Mouse (Mus musculus): ENCODE measurements around the gene C1qa. TPM values are rescaled to one million over a fixed set of nuclear protein-coding genes. Genes with fewer than 3 reads are reported as not detected.

C1qa gene
- polyA plus RNA-seq, 2 experiments = 27.9 to 40.1 TPM

DNA sequence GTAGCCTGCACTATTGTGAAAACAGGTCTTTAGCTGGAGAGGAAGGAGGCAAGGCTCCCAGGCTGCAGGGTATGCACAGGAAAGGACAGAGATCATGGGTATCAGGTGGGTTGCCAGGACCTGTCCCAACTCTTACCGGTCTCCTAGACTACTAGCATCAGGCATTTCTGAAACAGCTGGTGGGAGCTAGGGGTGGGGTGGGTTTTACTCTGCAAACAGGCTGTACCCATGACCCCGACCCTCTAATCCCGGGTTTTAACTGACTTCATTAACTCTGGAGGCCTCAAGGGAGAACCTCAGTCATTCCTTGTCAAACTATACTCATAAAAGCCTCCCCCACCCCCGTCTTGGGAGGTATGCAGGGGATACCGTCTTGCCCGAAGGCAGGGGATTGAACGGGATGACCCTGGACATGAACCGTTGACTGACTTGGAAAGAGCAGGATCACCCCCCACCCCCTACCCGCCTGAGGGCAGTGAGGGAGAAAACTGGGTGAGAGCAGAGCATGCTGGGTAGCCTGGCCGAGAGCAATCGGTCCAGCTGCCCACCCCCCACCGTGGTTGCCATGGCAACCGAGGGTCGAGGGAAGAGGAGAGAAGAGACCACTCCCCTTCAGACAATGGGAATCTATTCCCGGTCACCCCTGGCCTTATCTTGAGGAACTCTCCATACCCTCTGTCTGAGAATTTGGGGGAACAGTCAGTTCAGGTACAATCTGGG lies 33.7 kb downstream of the C1qa start:
- H3K4me1 ChIP-seq (ENCODE audit: control insufficient read depth, insufficient read depth, low read length) = peaks cover 9% of the 10 kb centered on the region
- no peak overlapping the region for H3K9ac ChIP-seq (ENCODE audit: low read depth, low read length, severe bottlenecking)
- TF ChIP-seq POLR2A (IDR thresholded peaks at IDR 0.05; ENCODE audit: borderline replicate concordance, extremely low read depth, insufficient read depth, insufficient read length) = no peak
- 8% methylated on average over 15 of the region's 15 CpGs for WGBS
- H3K4me2 ChIP-seq (replicated peaks; ENCODE audit: low read depth, low read length, severe bottlenecking) = no peak overlapping the region
- ATAC-seq (ENCODE audit: low FRiP score, low read depth) (no peak), DNase-seq (ENCODE audit: low spot score) (no peak)
- no peaks in the 10 kb centered on the region for H3K27me3 ChIP-seq (ENCODE audit: control insufficient read depth, insufficient read depth, low read length)
- H3K9me3 ChIP-seq (ENCODE audit: control insufficient read depth, low read length) = no peaks in the 10 kb centered on the region
- H3K36me3 ChIP-seq (ENCODE audit: control insufficient read depth, insufficient read depth, low read length) = no peaks in the 10 kb centered on the region
- H3K27ac ChIP-seq (replicated peaks; ENCODE audit: low read depth, low read length) = no peak overlapping the region
- no peak overlapping the region for H3K4me3 ChIP-seq (replicated peaks; ENCODE audit: low read length)

- 46% methylated on average over 9 of the region's 9 CpGs for WGBS
- DNase-seq (ENCODE audit: low spot score) (no peak), ATAC-seq (ENCODE audit: low FRiP score, low read depth) (no peak)
- TF ChIP-seq POLR2A (IDR thresholded peaks at IDR 0.05; ENCODE audit: borderline replicate concordance, extremely low read depth, insufficient read depth, insufficient read length) = no peak
- Histone ChIP-seq H3K4me1 (ENCODE audit: control insufficient read depth, insufficient read depth, low read length) (peaks cover 9% of the 10 kb centered on the region), H3K36me3 (ENCODE audit: control insufficient read depth, insufficient read depth, low read length) (no peaks in the 10 kb centered on the region), H3K27ac (replicated peaks; ENCODE audit: low read depth, low read length) (no peak overlapping the region), H3K9me3 (ENCODE audit: control insufficient read depth, low read length) (no peaks in the 10 kb centered on the region), H3K27me3 (ENCODE audit: control insufficient read depth, insufficient read depth, low read length) (no peaks in the 10 kb centered on the region), H3K9ac (ENCODE audit: low read depth, low read length, severe bottlenecking) (no peak overlapping the region), H3K4me3 (replicated peaks; ENCODE audit: low read length) (no peak overlapping the region), H3K4me2 (replicated peaks; ENCODE audit: low read depth, low read length, severe bottlenecking) (no peak overlapping the region)
Observed at GRCm38 (mm10) chr4:136863517-136863916, 35.1 kb downstream of the C1qa start.

GRCm38 (mm10) chr4:136862411-136862810 lies 36.2 kb downstream of the C1qa start:
- DNase-seq (ENCODE audit: low spot score) (no peak), ATAC-seq (ENCODE audit: low FRiP score, low read depth) (no peak)
- whole genome bisulfite sequencing = 75% methylated on average over 2 of the region's 2 CpGs
- Histone ChIP-seq H3K27me3 (ENCODE audit: control insufficient read depth, insufficient read depth, low read length) (no peaks in the 10 kb centered on the region), H3K9ac (ENCODE audit: low read depth, low read length, severe bottlenecking) (no peak overlapping the region), H3K4me2 (replicated peaks; ENCODE audit: low read depth, low read length, severe bottlenecking) (no peak overlapping the region), H3K9me3 (ENCODE audit: control insufficient read depth, low read length) (no peaks in the 10 kb centered on the region), H3K27ac (replicated peaks; ENCODE audit: low read depth, low read length) (no peak overlapping the region), H3K36me3 (ENCODE audit: control insufficient read depth, insufficient read depth, low read length) (no peaks in the 10 kb centered on the region), H3K4me1 (ENCODE audit: control insufficient read depth, insufficient read depth, low read length) (peaks cover 5% of the 10 kb centered on the region), H3K4me3 (replicated peaks; ENCODE audit: low read length) (no peak overlapping the region)
- no peak for TF ChIP-seq POLR2A (IDR thresholded peaks at IDR 0.05; ENCODE audit: borderline replicate concordance, extremely low read depth, insufficient read depth, insufficient read length)

- WGBS = 7% methylated on average over 16 of the region's 17 CpGs
- Histone ChIP-seq H3K4me2 (replicated peaks; ENCODE audit: low read depth, low read length, severe bottlenecking) (no peak overlapping the region), H3K9ac (ENCODE audit: low read depth, low read length, severe bottlenecking) (no peak overlapping the region), H3K27me3 (ENCODE audit: control insufficient read depth, insufficient read depth, low read length) (no peaks in the 10 kb centered on the region), H3K4me1 (ENCODE audit: control insufficient read depth, insufficient read depth, low read length) (peaks cover 5% of the 10 kb centered on the region), H3K4me3 (replicated peaks; ENCODE audit: low read length) (no peak overlapping the region), H3K9me3 (ENCODE audit: control insufficient read depth, low read length) (no peaks in the 10 kb centered on the region), H3K36me3 (ENCODE audit: control insufficient read depth, insufficient read depth, low read length) (no peaks in the 10 kb centered on the region), H3K27ac (replicated peaks; ENCODE audit: low read depth, low read length) (no peak overlapping the region)
- ATAC-seq (ENCODE audit: low FRiP score, low read depth) = no peak
- no peak for DNase-seq (ENCODE audit: low spot score)
- TF ChIP-seq POLR2A (IDR thresholded peaks at IDR 0.05; ENCODE audit: borderline replicate concordance, extremely low read depth, insufficient read depth, insufficient read length) = no peak
Observed at GRCm38 (mm10) chr4:136861806-136862205, 36.8 kb downstream of the C1qa start.

GRCm38 (mm10) chr4:136860022-136860421 lies 38.6 kb downstream of the C1qa start:
- 81% methylated on average over 7 of the region's 7 CpGs for WGBS
- Histone ChIP-seq H3K4me1 (ENCODE audit: control insufficient read depth, insufficient read depth, low read length) (peaks cover 3% of the 10 kb centered on the region), H3K4me3 (replicated peaks; ENCODE audit: low read length) (no peak overlapping the region), H3K9ac (ENCODE audit: low read depth, low read length, severe bottlenecking) (no peak overlapping the region), H3K27ac (replicated peaks; ENCODE audit: low read depth, low read length) (no peak overlapping the region), H3K4me2 (replicated peaks; ENCODE audit: low read depth, low read length, severe bottlenecking) (no peak overlapping the region), H3K27me3 (ENCODE audit: control insufficient read depth, insufficient read depth, low read length) (no peaks in the 10 kb centered on the region), H3K36me3 (ENCODE audit: control insufficient read depth, insufficient read depth, low read length) (no peaks in the 10 kb centered on the region), H3K9me3 (ENCODE audit: control insufficient read depth, low read length) (no peaks in the 10 kb centered on the region)
- no peak for TF ChIP-seq POLR2A (IDR thresholded peaks at IDR 0.05; ENCODE audit: borderline replicate concordance, extremely low read depth, insufficient read depth, insufficient read length)
- DNase-seq (ENCODE audit: low spot score) (no peak), ATAC-seq (ENCODE audit: low FRiP score, low read depth) (no peak)

All from limb, embryonic 14.5 days (tissue).